Mouse (Mus musculus): ENCODE data around the gene Ddit4. TPM values are rescaled to one million over a fixed set of nuclear protein-coding genes. Genes with fewer than 3 reads are reported as not detected.
A peak's percentile ranks its signal among the peaks of the same experiment; 100 is the strongest.

Ddit4 gene
- polyA plus RNA-seq, 1 experiment from 2014 or later, result 8.8 TPM

- ATAC-seq (ENCODE audit: low FRiP score) (no peak), DNase-seq (ENCODE audit: low spot score) (no peak)
- Histone ChIP-seq H3K36me3 (replicated peaks; ENCODE audit: control insufficient read depth, insufficient read depth) (no peaks in the 10 kb centered on the region), H3K27me3 (ENCODE audit: control insufficient read depth, insufficient read depth, low read length) (no peaks in the 10 kb centered on the region), H3K27ac (0 out of 2 replicates have a peak overlapping the region, but pooled peaks have one; percentile 33), H3K9ac (no peak overlapping the region; the same call in 1 of the 2 replicates), H3K4me1 (replicated peaks; ENCODE audit: control insufficient read depth, insufficient read depth, low read length) (peaks cover 25% of the 10 kb centered on the region), H3K9me3 (ENCODE audit: control insufficient read depth, low read length) (no peaks in the 10 kb centered on the region), H3K4me3 (replicated peaks; ENCODE audit: low read length) (no peak overlapping the region), H3K4me2 (replicated peaks) (peak overlapping the region; percentile 40)
- WGBS, result 13% methylated on average over 4 of the region's 4 CpGs
Measured at GRCm38 (mm10) chr10:59916159-59916558, 35.5 kb downstream of the Ddit4 start.

GRCm38 (mm10) chr10:59915196-59915962 is 36.3 kb downstream of the Ddit4 start:
- DNase-seq (ENCODE audit: low spot score) (no peak), ATAC-seq (ENCODE audit: low FRiP score) (no peak)
- no peak overlapping the region for H3K4me2 ChIP-seq (replicated peaks)
- no peaks in the 10 kb centered on the region for H3K27me3 ChIP-seq (ENCODE audit: control insufficient read depth, insufficient read depth, low read length)
- no peak overlapping the region for H3K27ac ChIP-seq
- WGBS, result 92% methylated on average over 8 of the region's 8 CpGs
- H3K4me1 ChIP-seq (replicated peaks; ENCODE audit: control insufficient read depth, insufficient read depth, low read length), result peaks cover 21% of the 10 kb centered on the region
- H3K36me3 ChIP-seq (replicated peaks; ENCODE audit: control insufficient read depth, insufficient read depth), result no peaks in the 10 kb centered on the region
- no peak overlapping the region for H3K9ac ChIP-seq
- H3K4me3 ChIP-seq (replicated peaks; ENCODE audit: low read length), result no peak overlapping the region
- H3K9me3 ChIP-seq (ENCODE audit: control insufficient read depth, low read length), result no peaks in the 10 kb centered on the region

- Histone ChIP-seq H3K36me3 (replicated peaks; ENCODE audit: control insufficient read depth, insufficient read depth) (no peaks in the 10 kb centered on the region), H3K9me3 (ENCODE audit: control insufficient read depth, low read length) (no peaks in the 10 kb centered on the region), H3K9ac (no peak overlapping the region), H3K4me1 (replicated peaks; ENCODE audit: control insufficient read depth, insufficient read depth, low read length) (peaks cover 28% of the 10 kb centered on the region; the same call in 1 of the 2 replicates), H3K27me3 (ENCODE audit: control insufficient read depth, insufficient read depth, low read length) (no peaks in the 10 kb centered on the region), H3K4me2 (replicated peaks) (peak overlapping the region; percentile 36), H3K4me3 (replicated peaks; ENCODE audit: low read length) (no peak overlapping the region), H3K27ac (no peak overlapping the region)
- DNase-seq (ENCODE audit: low spot score) (no peak), ATAC-seq (ENCODE audit: low FRiP score) (no peak)
- 2% methylated on average over 25 of the region's 25 CpGs for WGBS
Measured at GRCm38 (mm10) chr10:59911561-59912198, 40.0 kb downstream of the Ddit4 start.

GRCm38 (mm10) chr10:59911091-59911490 is 40.5 kb downstream of the Ddit4 start:
- Histone ChIP-seq H3K9me3 (ENCODE audit: control insufficient read depth, low read length) (no peaks in the 10 kb centered on the region), H3K9ac (no peak overlapping the region), H3K4me1 (replicated peaks; ENCODE audit: control insufficient read depth, insufficient read depth, low read length) (peaks cover 28% of the 10 kb centered on the region; the same call in 1 of the 2 replicates), H3K27me3 (ENCODE audit: control insufficient read depth, insufficient read depth, low read length) (no peaks in the 10 kb centered on the region), H3K27ac (no peak overlapping the region), H3K4me2 (replicated peaks) (peak overlapping the region; percentile 36), H3K4me3 (replicated peaks; ENCODE audit: low read length) (no peak overlapping the region), H3K36me3 (replicated peaks; ENCODE audit: control insufficient read depth, insufficient read depth) (no peaks in the 10 kb centered on the region)
- ATAC-seq (ENCODE audit: low FRiP score) (no peak), DNase-seq (ENCODE audit: low spot score) (no peak)
- WGBS, result 28% methylated on average over 6 of the region's 6 CpGs

GRCm38 (mm10) chr10:59909357-59909847 is 42.2 kb downstream of the Ddit4 start:
- DNase-seq (ENCODE audit: low spot score) (no peak), ATAC-seq (ENCODE audit: low FRiP score) (0 out of 2 replicates have a peak, but pooled peaks have one; percentile 31)
- Histone ChIP-seq H3K9ac (no peak overlapping the region), H3K4me1 (replicated peaks; ENCODE audit: control insufficient read depth, insufficient read depth, low read length) (peaks cover 28% of the 10 kb centered on the region; the same call in 1 of the 2 replicates), H3K4me2 (replicated peaks) (0 out of 2 replicates have a peak overlapping the region, but pooled peaks have one; percentile 21), H3K36me3 (replicated peaks; ENCODE audit: control insufficient read depth, insufficient read depth) (no peaks in the 10 kb centered on the region), H3K27me3 (ENCODE audit: control insufficient read depth, insufficient read depth, low read length) (no peaks in the 10 kb centered on the region), H3K27ac (no peak overlapping the region), H3K9me3 (ENCODE audit: control insufficient read depth, low read length) (no peaks in the 10 kb centered on the region), H3K4me3 (replicated peaks; ENCODE audit: low read length) (no peak overlapping the region)
- 6% methylated on average over 14 of the region's 14 CpGs for WGBS

- Histone ChIP-seq H3K9ac (no peak overlapping the region), H3K27ac (no peak overlapping the region), H3K4me2 (replicated peaks) (no peak overlapping the region), H3K27me3 (ENCODE audit: control insufficient read depth, insufficient read depth, low read length) (no peaks in the 10 kb centered on the region), H3K9me3 (ENCODE audit: control insufficient read depth, low read length) (no peaks in the 10 kb centered on the region), H3K4me1 (replicated peaks; ENCODE audit: control insufficient read depth, insufficient read depth, low read length) (peaks cover 28% of the 10 kb centered on the region; the same call in 1 of the 2 replicates), H3K36me3 (replicated peaks; ENCODE audit: control insufficient read depth, insufficient read depth) (no peaks in the 10 kb centered on the region), H3K4me3 (replicated peaks; ENCODE audit: low read length) (no peak overlapping the region)
- no peak for ATAC-seq (ENCODE audit: low FRiP score)
- DNase-seq (ENCODE audit: low spot score), result no peak
- 50% methylated on average over 7 of the region's 7 CpGs for whole genome bisulfite sequencing
Measured at GRCm38 (mm10) chr10:59908776-59909315, 42.8 kb downstream of the Ddit4 start.

GRCm38 (mm10) chr10:59907695-59908299 is 43.8 kb downstream of the Ddit4 start:
- H3K4me2 ChIP-seq (replicated peaks), result no peak overlapping the region
- no peak overlapping the region for H3K27ac ChIP-seq
- no peaks in the 10 kb centered on the region for H3K9me3 ChIP-seq (ENCODE audit: control insufficient read depth, low read length)
- no peaks in the 10 kb centered on the region for H3K27me3 ChIP-seq (ENCODE audit: control insufficient read depth, insufficient read depth, low read length)
- H3K36me3 ChIP-seq (replicated peaks; ENCODE audit: control insufficient read depth, insufficient read depth), result no peaks in the 10 kb centered on the region
- peak; percentile 7; the same call in 1 of the 2 replicates for ATAC-seq (ENCODE audit: low FRiP score)
- DNase-seq (ENCODE audit: low spot score), result no peak
- 26% methylated on average over 7 of the region's 7 CpGs for WGBS
- no peak overlapping the region for H3K9ac ChIP-seq
- no peak overlapping the region for H3K4me3 ChIP-seq (replicated peaks; ENCODE audit: low read length)
- peaks cover 31% of the 10 kb centered on the region for H3K4me1 ChIP-seq (replicated peaks; ENCODE audit: control insufficient read depth, insufficient read depth, low read length)

- Histone ChIP-seq H3K4me2 (replicated peaks) (no peak overlapping the region), H3K4me3 (replicated peaks; ENCODE audit: low read length) (no peak overlapping the region), H3K4me1 (replicated peaks; ENCODE audit: control insufficient read depth, insufficient read depth, low read length) (peaks cover 35% of the 10 kb centered on the region), H3K36me3 (replicated peaks; ENCODE audit: control insufficient read depth, insufficient read depth) (no peaks in the 10 kb centered on the region), H3K9ac (no peak overlapping the region), H3K27me3 (ENCODE audit: control insufficient read depth, insufficient read depth, low read length) (no peaks in the 10 kb centered on the region), H3K27ac (no peak overlapping the region), H3K9me3 (ENCODE audit: control insufficient read depth, low read length) (no peaks in the 10 kb centered on the region)
- ATAC-seq (ENCODE audit: low FRiP score) (no peak), DNase-seq (ENCODE audit: low spot score) (no peak)
- WGBS, result 61% methylated on average over 3 of the region's 3 CpGs
Measured at GRCm38 (mm10) chr10:59907080-59907609, 44.5 kb downstream of the Ddit4 start.

Measured in hindbrain, embryonic 14.5 days (tissue).